Comparison of ENCODE assay signal across 13 mouse cellular contexts in genomic region chr12:26109866-26110265, GRCm38 (mm10).
"Had no signal": no experiment of that assay in that cellular context is flagged by ENCODE, and none has a peak within 500 bp of the region (broad histone marks: within the 10 kb centered on the region; RNA-seq: fewer than 3 reads in every experiment).

No protein-coding gene starts in this region.

- H3K4me2 ChIP-seq: kidney, embryonic 15.5 days; liver, embryonic 11.5 days; liver, embryonic 15.5 days; midbrain, embryonic 11.5 days; midbrain, embryonic 15.5 days; stomach, embryonic 15.5 days had no signal

- H3K4me1 ChIP-seq: kidney, embryonic 15.5 days; limb, embryonic 10.5 days; liver, embryonic 15.5 days; midbrain, embryonic 15.5 days; stomach, embryonic 15.5 days had no signal

- ATAC-seq: lung, postnatal 0 days; midbrain, embryonic 15.5 days had no signal

- H3K27ac ChIP-seq: kidney, embryonic 15.5 days; limb, embryonic 10.5 days; liver, embryonic 15.5 days; midbrain, embryonic 15.5 days; stomach, embryonic 15.5 days had no signal

- H3K4me3 ChIP-seq: kidney, embryonic 15.5 days; limb, embryonic 10.5 days; liver, embryonic 15.5 days; midbrain, embryonic 15.5 days; stomach, embryonic 15.5 days had no signal

- H3K36me3 ChIP-seq: kidney, embryonic 15.5 days; limb, embryonic 10.5 days; liver, embryonic 15.5 days; midbrain, embryonic 15.5 days; stomach, embryonic 15.5 days had no signal

- DNase-seq: kidney, postnatal 14 days; lung, adult 2 months; lung, postnatal 36 days; right cerebral cortex, postnatal 14 days; thymus, postnatal 4 days had no signal

- H3K27me3 ChIP-seq: kidney, embryonic 15.5 days; liver, embryonic 15.5 days; midbrain, embryonic 15.5 days; stomach, embryonic 15.5 days had no signal

- H3K9me3 ChIP-seq: kidney, embryonic 15.5 days; limb, embryonic 10.5 days; liver, embryonic 15.5 days; midbrain, embryonic 15.5 days; stomach, embryonic 15.5 days had no signal

- H3K9ac ChIP-seq: kidney, embryonic 15.5 days; liver, embryonic 15.5 days; midbrain, embryonic 15.5 days; stomach, embryonic 15.5 days had no signal
